Mouse (Mus musculus): ENCODE data around the gene Tamm41.

Tamm41 gene

GRCm38 (mm10) chr6:114970895-114971294, 66.8 kb downstream of the Tamm41 start:
- no peak for DNase-seq

DNA sequence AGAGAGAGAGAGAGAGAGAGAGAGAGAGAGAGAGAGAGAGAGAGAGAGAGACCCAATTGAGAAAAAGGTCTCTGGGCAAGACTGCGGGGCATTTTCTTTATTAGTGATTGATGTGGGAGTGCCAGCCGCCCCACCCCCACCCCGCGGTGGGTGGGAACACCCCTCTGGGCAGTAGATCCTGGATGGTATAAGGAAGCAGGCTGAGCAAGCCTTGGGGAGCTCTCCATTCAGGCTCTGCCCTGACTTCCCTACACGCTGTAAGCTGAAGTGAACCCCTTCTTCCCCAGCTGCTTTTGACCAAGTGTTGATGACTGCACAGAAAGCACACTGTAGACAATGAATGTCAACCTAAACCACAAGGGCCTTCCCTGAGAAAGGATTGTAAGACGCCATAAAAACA, 67.3 kb downstream of the Tamm41 start:
- DNase-seq: no peak

DNA sequence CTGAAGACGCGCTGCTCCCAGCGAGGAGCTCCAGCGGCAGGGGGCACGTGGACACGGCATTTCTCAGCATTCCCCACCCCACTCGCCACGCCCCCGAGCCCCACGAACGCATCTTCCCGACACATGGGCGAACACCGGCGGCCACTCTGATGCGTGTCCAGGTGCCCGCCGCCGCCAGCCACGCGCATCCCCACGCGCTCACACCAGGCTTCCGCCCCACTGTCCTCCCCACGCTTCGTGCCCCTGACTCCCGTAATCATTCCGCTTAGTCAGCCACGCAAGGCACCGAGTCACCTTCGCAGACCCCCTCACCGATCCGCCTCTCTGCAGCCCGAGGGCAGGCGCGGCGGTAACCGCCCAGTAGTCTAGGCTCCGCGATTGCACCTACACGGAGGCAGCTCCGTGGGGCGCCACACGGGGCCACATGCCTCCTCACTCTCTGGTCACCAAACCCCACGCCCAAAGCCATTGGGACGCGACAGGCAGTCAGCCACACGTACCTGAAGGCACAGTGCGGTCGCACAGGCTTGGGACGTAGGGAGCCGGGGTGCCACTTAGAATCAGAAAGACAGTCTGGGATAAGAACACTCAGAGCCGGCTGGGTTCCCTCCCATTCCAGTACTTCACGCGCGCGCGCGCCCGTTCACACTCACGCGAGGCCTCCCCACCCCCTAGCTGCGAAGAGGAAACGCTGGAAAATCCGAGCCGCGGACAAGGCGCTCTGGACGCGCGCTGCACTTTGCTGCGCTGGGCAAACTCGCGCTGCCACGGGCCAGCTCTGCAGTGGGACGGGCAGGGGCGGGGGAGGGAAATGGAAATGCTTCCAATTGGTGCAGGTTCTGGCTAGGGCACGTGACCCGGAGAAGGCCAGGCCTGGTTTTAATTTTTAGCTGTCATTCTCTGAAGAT, 68.2 kb downstream of the Tamm41 start, which contains the start of gene Vgll4:
TSS of gene Vgll4 (minus strand) at position 782 of the 908 bp plus-strand sequence.
- peak; percentile 78 to 86 for DNase-seq

GRCm38 (mm10) chr6:114968361-114969212, 69.1 kb downstream of the Tamm41 start:
- DNase-seq: peak; percentile 91 to 96

- DNase-seq: no peak
These were observed 70.1 kb downstream of the Tamm41 start for GRCm38 (mm10) chr6:114967623-114968022.

DNA sequence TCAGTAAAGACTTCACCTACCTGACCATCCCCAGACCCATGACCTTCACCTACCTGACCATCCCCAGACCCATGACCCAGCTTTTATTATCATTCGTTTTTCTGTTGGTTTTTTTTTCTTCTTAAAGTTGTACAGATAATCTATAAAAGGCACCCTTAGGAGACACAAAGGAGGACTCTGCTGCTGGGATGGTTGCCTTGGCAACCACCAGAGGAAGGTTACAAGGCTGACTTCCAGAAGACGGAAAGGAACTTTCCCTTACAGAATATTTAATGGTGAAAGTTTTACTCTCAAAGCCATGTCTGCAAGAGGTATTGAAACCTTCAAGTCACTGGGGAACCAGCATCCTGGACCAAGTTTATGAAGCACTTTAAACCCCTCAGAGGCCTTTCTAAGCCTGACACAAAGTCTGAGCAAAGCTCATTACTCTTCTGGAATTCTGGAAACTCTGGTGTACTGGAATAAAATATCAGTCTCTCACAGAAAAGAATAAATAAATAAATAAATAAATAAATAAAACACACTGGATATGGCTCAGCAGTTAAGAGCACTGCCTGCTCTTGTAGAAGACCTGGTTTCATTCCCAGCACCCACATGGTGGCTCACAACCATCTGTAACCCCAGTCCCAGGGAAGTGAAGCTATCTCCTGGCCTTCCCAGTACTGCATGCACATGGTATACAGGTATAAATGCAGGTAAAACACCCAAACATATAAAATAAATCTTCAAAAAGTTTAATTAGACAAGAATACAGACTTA, 71.1 kb downstream of the Tamm41 start:
- DNase-seq: no peak

DNA sequence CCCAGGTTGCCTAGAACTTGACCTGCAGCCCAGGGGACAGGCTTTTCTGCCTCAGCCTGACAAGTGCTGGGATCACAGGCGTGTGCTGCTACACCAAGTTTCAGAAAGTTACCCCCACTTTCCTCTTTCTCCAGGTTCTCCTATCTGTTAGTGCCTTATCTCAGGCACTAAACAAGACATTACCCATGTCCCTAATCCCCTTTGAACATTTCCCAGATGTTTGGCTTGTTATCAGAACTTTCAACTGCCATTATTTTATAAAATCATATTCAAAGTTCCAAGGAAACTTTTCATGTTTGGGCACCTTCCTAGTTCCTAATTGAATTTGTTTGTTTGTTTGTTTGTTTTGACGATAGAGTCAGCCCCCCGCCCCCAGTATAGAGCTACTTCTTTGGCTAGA, 71.9 kb downstream of the Tamm41 start:
- no peak for DNase-seq

DNA sequence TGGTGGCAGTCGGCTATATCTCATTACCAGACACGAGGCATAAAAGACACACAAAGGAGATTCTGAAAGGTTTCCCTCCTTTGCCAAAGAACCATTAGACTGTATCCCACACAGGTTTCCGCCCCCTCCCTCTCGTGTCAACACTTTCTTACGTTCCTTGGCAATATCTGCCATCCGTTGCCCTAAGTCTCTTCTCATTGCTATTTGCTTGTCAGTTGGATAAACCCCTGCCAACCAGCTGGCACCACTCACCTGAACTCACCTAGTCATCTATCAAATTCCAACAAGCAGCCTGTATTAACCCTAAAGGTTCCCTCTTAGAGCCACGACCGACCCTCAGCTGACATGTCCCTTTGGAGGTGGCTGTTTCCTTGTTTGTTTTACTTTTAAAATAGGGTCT, 72.3 kb downstream of the Tamm41 start:
- DNase-seq: no peak

- no peak for DNase-seq
These were observed 73.4 kb downstream of the Tamm41 start for GRCm38 (mm10) chr6:114964235-114964634.

DNA sequence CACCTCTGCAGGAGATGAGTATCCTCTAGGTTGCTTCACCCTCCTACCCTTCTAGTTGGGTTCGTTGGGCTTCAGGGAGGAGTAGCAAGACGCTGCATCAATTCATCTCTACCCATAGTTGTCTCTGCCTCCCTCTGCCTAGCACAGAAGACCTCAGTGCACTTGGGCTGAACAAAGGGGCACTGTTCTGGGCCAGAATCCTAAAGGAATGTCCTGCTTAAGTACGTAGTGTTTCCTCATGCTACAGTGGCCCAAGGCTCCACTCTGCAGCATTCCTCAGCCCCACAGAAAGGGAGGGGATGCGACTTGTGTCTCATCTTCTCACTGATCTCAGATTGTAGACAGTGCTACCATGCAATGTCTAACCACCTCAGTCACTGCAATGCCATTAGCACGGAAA, 74.0 kb downstream of the Tamm41 start:
- peak in 1 of 2 experiments; percentile 7 for DNase-seq

GRCm38 (mm10) chr6:114961276-114962068, 76.2 kb downstream of the Tamm41 start:
- peak; percentile 23 to 66 for DNase-seq

DNA sequence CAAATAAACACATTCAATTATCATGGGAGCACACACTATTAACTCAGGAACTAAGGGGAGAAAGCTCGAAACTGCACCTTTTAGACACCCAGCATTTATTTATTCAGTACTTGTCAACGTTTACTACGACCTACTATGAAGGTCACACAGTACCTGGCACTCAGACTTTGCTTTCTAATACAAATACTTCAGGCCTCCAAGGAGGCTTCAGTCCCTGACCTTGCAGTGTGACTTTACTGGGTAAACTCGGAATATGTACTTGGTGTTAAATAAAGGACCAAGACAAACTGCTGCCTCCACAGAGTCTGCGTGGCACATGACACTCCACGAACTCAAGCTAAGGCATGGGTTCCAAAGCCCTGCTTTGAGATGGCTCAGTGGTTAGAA, 78.7 kb downstream of the Tamm41 start:
- DNase-seq: peak in 1 of 2 experiments; percentile 33

- DNase-seq: no peak
These were observed 79.2 kb downstream of the Tamm41 start for GRCm38 (mm10) chr6:114958249-114959011.

- DNase-seq: no peak
These were observed 79.9 kb downstream of the Tamm41 start for GRCm38 (mm10) chr6:114957756-114958155.

DNA sequence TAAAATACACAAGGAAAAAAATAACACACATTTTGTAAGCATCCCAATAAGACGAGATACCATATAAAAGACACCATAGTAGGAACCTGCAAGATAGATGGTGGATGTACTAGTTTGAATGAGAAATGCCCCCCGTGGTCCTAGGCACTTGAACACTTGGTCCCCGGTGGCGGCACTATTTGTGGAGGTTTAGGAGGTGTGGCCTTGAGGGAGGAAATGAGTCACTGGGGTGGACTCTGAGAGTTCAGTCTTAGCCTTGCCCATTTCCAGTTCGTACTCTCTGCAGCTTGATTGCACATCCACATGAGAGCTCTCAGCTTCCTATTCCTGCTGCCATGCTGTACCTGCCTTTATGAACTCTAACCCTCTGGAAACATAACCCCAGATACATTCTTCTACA, 83.2 kb downstream of the Tamm41 start:
- no peak for DNase-seq

Measured in lung, postnatal 4 days (tissue).